Mouse (Mus musculus) kidney, embryonic 16.5 days (tissue): Measurements from ENCODE around the gene Csnk2b. TPM values are rescaled to one million over a fixed set of nuclear protein-coding genes. Genes with fewer than 3 reads are reported as not detected.

ENCODE experiments used
- ATAC-seq: fragments of 200-750 bp; cut with Nextera tagmentation; 2 replicates; pipeline ENCODE4 v1.8.0; 2017; ENCODE audit warnings: moderate TSS enrichment; ENCODE audit not compliant: low FRiP score, low TSS enrichment
- H3K27ac ChIP-seq: fragments of 300-500 bp; sonication (generic); 2 replicates; pipeline ENCODE4 v1.5.1; 2014; ENCODE audit warnings: low read length
- H3K27me3 ChIP-seq: fragments of 300-500 bp; sonication (generic); 2 replicates; pipeline ENCODE4 v1.6.1; 2014; ENCODE audit warnings: low read length, control low read depth, mixed read lengths; ENCODE audit not compliant: insufficient read depth
- H3K36me3 ChIP-seq: fragments of 300-500 bp; sonication (generic); 2 replicates; pipeline ENCODE4 v1.6.1; 2014; ENCODE audit warnings: low read length, control low read depth, mixed read lengths; ENCODE audit not compliant: insufficient read depth
- H3K4me1 ChIP-seq: fragments of 300-500 bp; sonication (generic); 2 replicates; pipeline ENCODE4 v1.6.1; 2014; ENCODE audit warnings: low read length, control low read depth, mixed read lengths; ENCODE audit not compliant: insufficient read depth
- H3K4me2 ChIP-seq: fragments of 300-500 bp; sonication (generic); replicated peaks from 2 replicates; pipeline ENCODE4 v1.6.1; 2014; ENCODE audit warnings: low read depth, low read length
- H3K4me3 ChIP-seq: fragments of 300-500 bp; sonication (generic); 2 replicates; pipeline ENCODE4 v1.5.1; 2014; ENCODE audit warnings: mild to moderate bottlenecking, low read length
- H3K9ac ChIP-seq: fragments of 300-500 bp; sonication (generic); replicated peaks from 2 replicates; pipeline ENCODE4 v1.6.1; 2014; ENCODE audit warnings: low read length
- H3K9me3 ChIP-seq: fragments of 300-500 bp; sonication (generic); 2 replicates; pipeline ENCODE4 v1.6.1; 2016; ENCODE audit warnings: low read length, control low read depth
- WGBS: fragments of 180-500 bp; shearing (Covaris S2); extraction: QIAGEN DNeasy Blood & Tissue Kit; methylation state at CpG from one replicate; pipeline ENCODE4 v1.1.7; 2014; 5-methylcytosine and 5-hydroxymethylcytosine counted together
- polyA plus RNA-seq: library from polyadenylated mRNA; unstranded; fragments of >200 nt; fragmentation: Nextera tagmentation; extraction: Ambion mirVana; gene quantifications from 2 replicates; pipeline ENCODE4 v1.2.1, GENCODE M21; 2015

Gene Csnk2b
- polyA plus RNA-seq, 1 experiment from 2014 or later = 293 TPM

- WGBS = 76% methylated on average over 3 of the region's 3 CpGs
- no peak overlapping the region; the same call in 1 of the 2 replicates for H3K4me3 ChIP-seq
- no peaks in the 10 kb centered on the region for H3K27me3 ChIP-seq
- peaks cover 24% of the 10 kb centered on the region for H3K4me1 ChIP-seq
- no peak overlapping the region; the same call in 1 of the 2 replicates for H3K27ac ChIP-seq
- 0 out of 2 replicates have a peak overlapping the region, but pooled peaks have one; percentile 46 for H3K4me2 ChIP-seq
- H3K9me3 ChIP-seq = no peaks in the 10 kb centered on the region
- no peak for ATAC-seq
- H3K9ac ChIP-seq = peak overlapping the region; percentile 51; the same call in 1 of the 2 replicates
- peaks cover 19% of the 10 kb centered on the region for H3K36me3 ChIP-seq
Measured at GRCm38 (mm10) chr17:35106522-35106921, 15.3 kb downstream of the Csnk2b start.

- peaks cover 25% of the 10 kb centered on the region for H3K36me3 ChIP-seq
- H3K27me3 ChIP-seq = no peaks in the 10 kb centered on the region
- peaks cover 31% of the 10 kb centered on the region for H3K4me1 ChIP-seq
- no peaks in the 10 kb centered on the region for H3K9me3 ChIP-seq
- peak overlapping the region; percentile 51 for H3K9ac ChIP-seq
- peak overlapping the region; percentile 24 for H3K27ac ChIP-seq
- H3K4me2 ChIP-seq = peak overlapping the region; percentile 46
- H3K4me3 ChIP-seq = peak overlapping the region; percentile 21
- no peak; the same call in 1 of the 2 replicates for ATAC-seq
- WGBS = 21% methylated on average over 13 of the region's 13 CpGs
Measured at GRCm38 (mm10) chr17:35105740-35106389, 16.0 kb downstream of the Csnk2b start.

GRCm38 (mm10) chr17:35104754-35105153 lies 17.1 kb downstream of the Csnk2b start:
- H3K4me2 ChIP-seq = no peak overlapping the region
- H3K27me3 ChIP-seq = no peaks in the 10 kb centered on the region
- no peak for ATAC-seq
- peaks cover 34% of the 10 kb centered on the region for H3K36me3 ChIP-seq
- H3K9ac ChIP-seq = no peak overlapping the region
- H3K27ac ChIP-seq = no peak overlapping the region
- WGBS = 67% methylated on average over 6 of the region's 6 CpGs
- H3K4me1 ChIP-seq = peaks cover 42% of the 10 kb centered on the region
- no peaks in the 10 kb centered on the region for H3K9me3 ChIP-seq
- H3K4me3 ChIP-seq = no peak overlapping the region

- Histone ChIP-seq H3K4me1 (peaks cover 42% of the 10 kb centered on the region), H3K27me3 (no peaks in the 10 kb centered on the region), H3K9me3 (no peaks in the 10 kb centered on the region), H3K9ac (no peak overlapping the region), H3K36me3 (peaks cover 35% of the 10 kb centered on the region), H3K4me2 (no peak overlapping the region), H3K4me3 (no peak overlapping the region), H3K27ac (peak overlapping the region; percentile 61; the same call in 1 of the 2 replicates)
- 93% methylated on average over 7 of the region's 7 CpGs for WGBS
- no peak for ATAC-seq
Measured at GRCm38 (mm10) chr17:35104079-35104478, 17.8 kb downstream of the Csnk2b start.

DNA sequence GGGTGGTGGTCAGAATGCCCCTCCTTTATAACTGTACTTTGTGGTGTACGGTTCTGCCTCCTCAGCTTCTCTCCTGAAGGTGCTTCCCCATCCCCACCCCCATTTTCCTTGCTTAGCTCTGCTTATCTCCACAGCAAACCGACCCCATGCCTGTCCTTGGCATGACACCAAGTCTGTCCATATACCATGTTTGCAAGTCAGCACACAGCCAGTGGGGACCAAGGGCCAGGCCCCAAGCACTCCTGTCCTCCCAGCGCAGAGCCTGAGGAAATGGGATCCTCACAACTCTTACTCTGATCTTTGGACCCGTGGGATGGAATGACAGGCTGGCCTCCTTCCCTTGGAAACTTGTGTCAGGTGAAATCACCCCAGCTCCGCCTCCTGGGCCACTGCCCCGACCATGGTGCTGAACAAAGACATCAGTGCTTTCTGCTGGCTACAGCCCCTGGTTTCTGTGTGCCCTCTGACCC lies 18.6 kb downstream of the Csnk2b start:
- Histone ChIP-seq H3K4me2 (no peak overlapping the region), H3K4me1 (peaks cover 42% of the 10 kb centered on the region), H3K36me3 (peaks cover 42% of the 10 kb centered on the region), H3K4me3 (no peak overlapping the region), H3K9ac (0 out of 2 replicates have a peak overlapping the region, but pooled peaks have one; percentile 41), H3K9me3 (no peaks in the 10 kb centered on the region), H3K27ac (peak overlapping the region; percentile 61; the same call in 1 of the 2 replicates), H3K27me3 (no peaks in the 10 kb centered on the region)
- ATAC-seq = peak; percentile 44; the same call in 1 of the 2 replicates
- 50% methylated on average over 6 of the region's 6 CpGs for WGBS

GRCm38 (mm10) chr17:35102299-35102698 lies 19.6 kb downstream of the Csnk2b start:
- H3K27ac ChIP-seq = peak overlapping the region; percentile 54
- H3K4me3 ChIP-seq = no peak overlapping the region
- H3K4me1 ChIP-seq = peaks cover 42% of the 10 kb centered on the region
- no peak overlapping the region for H3K4me2 ChIP-seq
- 50% methylated on average over 8 of the region's 8 CpGs for WGBS
- no peaks in the 10 kb centered on the region for H3K27me3 ChIP-seq
- peak overlapping the region; percentile 37; the same call in 1 of the 2 replicates for H3K9ac ChIP-seq
- ATAC-seq = 0 out of 2 replicates have a peak, but pooled peaks have one; percentile 1
- peaks cover 49% of the 10 kb centered on the region for H3K36me3 ChIP-seq
- H3K9me3 ChIP-seq = no peaks in the 10 kb centered on the region

DNA sequence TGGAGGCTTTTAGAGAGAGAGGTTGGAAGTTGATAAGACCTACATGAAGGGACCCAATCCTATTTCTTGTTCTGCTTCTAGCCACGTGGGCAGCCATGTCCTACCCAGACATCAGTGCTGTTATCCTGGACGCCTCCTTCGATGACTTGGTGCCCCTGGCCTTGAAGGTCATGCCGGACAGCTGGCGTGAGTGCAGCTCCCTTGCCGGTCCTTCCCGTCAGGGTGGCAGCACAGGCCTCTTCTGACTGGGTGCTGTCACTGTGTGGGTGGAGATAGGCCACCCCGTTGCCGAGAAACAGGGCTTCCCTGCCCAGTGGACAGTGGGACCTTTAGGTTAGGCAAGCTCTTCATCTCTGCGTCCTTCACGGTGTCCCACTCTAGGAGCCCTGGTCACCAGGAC lies 20.7 kb downstream of the Csnk2b start:
- Histone ChIP-seq H3K36me3 (peaks cover 60% of the 10 kb centered on the region), H3K4me2 (no peak overlapping the region), H3K27me3 (no peaks in the 10 kb centered on the region), H3K4me3 (no peak overlapping the region), H3K9me3 (no peaks in the 10 kb centered on the region), H3K9ac (no peak overlapping the region), H3K27ac (peak overlapping the region; percentile 54), H3K4me1 (peaks cover 39% of the 10 kb centered on the region)
- no peak for ATAC-seq
- WGBS = 68% methylated on average over 11 of the region's 11 CpGs

DNA sequence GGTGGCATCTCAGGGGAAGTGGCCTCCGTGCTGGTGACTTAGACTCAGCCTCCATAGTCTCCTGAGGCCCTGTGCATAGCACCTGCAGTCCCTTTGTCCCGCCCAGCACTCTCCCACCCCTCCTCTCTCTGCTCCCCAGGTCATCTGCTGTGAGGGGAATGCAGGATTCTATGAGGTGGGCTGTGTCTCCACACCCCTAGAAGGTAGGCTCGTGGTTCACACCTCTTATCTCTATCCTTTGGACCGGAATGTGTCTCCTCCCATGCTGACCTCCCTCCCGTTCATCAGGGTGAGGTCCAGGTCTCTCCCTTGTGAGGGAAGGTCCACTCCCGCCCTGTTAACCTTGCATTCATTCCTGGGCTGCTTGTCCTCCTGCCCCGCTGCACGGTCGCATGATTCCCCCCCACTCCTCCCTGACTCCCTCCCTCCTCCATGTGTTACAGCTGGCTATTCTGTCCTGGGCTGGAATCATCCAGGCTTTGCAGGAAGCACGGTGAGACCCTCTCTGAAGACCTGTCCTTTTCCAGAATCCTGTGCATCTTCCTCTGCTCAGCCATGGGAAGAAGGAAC lies 21.6 kb downstream of the Csnk2b start:
- H3K27me3 ChIP-seq = no peaks in the 10 kb centered on the region
- peak overlapping the region; percentile 31; the same call in 1 of the 2 replicates for H3K27ac ChIP-seq
- H3K9ac ChIP-seq = no peak overlapping the region
- no peaks in the 10 kb centered on the region for H3K9me3 ChIP-seq
- peak; percentile 40 for ATAC-seq
- H3K4me3 ChIP-seq = no peak overlapping the region
- WGBS = 48% methylated on average over 10 of the region's 10 CpGs
- H3K36me3 ChIP-seq = peaks cover 65% of the 10 kb centered on the region
- no peak overlapping the region for H3K4me2 ChIP-seq
- peaks cover 34% of the 10 kb centered on the region for H3K4me1 ChIP-seq

GRCm38 (mm10) chr17:35097164-35097655 lies 24.6 kb downstream of the Csnk2b start:
- 72% methylated on average over 12 of the region's 12 CpGs for WGBS
- H3K27ac ChIP-seq = no peak overlapping the region
- H3K4me2 ChIP-seq = no peak overlapping the region
- H3K27me3 ChIP-seq = no peaks in the 10 kb centered on the region
- no peaks in the 10 kb centered on the region for H3K9me3 ChIP-seq
- H3K4me1 ChIP-seq = peaks cover 33% of the 10 kb centered on the region
- no peak for ATAC-seq
- H3K9ac ChIP-seq = peak overlapping the region; percentile 35; the same call in 1 of the 2 replicates
- H3K4me3 ChIP-seq = no peak overlapping the region
- H3K36me3 ChIP-seq = peaks cover 74% of the 10 kb centered on the region
